Mouse (Mus musculus) bone marrow macrophage, adult 2 months (primary cell): ENCODE data around the gene Fancc.

Experiments used
- CTCF ChIP-seq: IDR thresholded peaks from 2 replicates; pipeline ENCODE4 v1.5.1; 2012; ENCODE audit warnings: low read depth, mild to moderate bottlenecking, low read length, moderate library complexity
- POLR2A ChIP-seq: IDR thresholded peaks from 2 replicates; pipeline ENCODE4 v1.6.1; 2012; ENCODE audit warnings: mild to moderate bottlenecking, low read depth, low read length, borderline replicate concordance

DNA sequence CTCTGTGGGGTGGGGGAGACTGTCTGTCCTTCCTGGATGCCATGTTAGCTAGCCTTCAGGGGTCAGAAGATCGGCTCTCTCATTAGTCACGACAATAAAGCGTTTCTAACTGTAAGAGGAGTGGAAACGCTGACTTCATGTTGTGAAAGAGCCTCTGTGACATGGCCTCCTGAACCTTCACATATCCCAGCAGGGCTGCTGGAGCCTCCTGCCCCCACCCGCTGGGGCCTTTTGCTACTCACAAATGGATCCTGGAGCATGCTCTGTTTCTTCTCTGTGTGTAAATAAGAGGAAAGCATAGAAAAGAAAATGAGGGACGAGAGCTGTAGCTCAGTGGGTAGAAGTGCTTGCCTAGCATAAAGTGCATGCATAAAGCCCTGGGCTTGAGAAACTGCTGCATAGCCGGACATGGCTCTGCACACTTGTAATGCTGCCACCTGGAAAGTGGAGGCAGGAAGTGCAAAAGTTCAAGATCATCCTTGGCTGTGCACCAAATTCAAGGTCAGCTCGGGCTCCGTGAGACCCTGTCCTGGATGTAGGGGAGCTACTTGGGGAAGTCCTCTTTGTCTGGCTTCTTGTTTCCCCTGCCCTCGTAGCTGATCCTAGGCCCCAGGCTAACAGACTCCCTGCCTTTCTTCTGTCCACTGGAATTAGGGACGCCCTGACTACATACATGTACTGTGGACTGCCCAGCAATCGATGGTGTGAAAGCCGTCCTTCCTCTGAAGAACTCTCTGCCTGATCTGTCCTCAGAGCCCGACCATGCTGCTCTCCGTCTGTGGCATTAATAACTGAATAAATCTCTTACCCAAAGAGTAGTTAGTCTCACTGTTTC is 202.5 kb downstream of the Fancc start:
- no peak for TF ChIP-seq CTCF
- TF ChIP-seq POLR2A = no peak
